Mouse (Mus musculus) right cerebral cortex, postnatal 4 days (tissue): ENCODE data around the gene Pacsin2.
A peak's percentile ranks its signal among the peaks of the same experiment; 100 is the strongest.
"Not testable (repeated sequence)": the region's sequence is repeated elsewhere in the genome, so short reads cannot be mapped to it uniquely, and the experiment has no call there.

ENCODE experiments used
- DNase-seq: peaks from one replicate; pipeline ENCODE4 v3.0.0-alpha.2; 2022

Gene Pacsin2

GRCm38 (mm10) chr15:83464083-83464904 is at the start of gene Pacsin2:
TSS of gene Pacsin2 (minus strand) at chr15:83464606.
- DNase-seq: peak; percentile 91

- no peak for DNase-seq
Measured at GRCm38 (mm10) chr15:83512489-83513281, 48.3 kb upstream of the Pacsin2 start.

- DNase-seq: peak; percentile 93
Measured at GRCm38 (mm10) chr15:83510805-83511405, 46.5 kb upstream of the Pacsin2 start, which contains the start of gene Ttll1. TSS of gene Ttll1 (minus strand) at chr15:83510893.

GRCm38 (mm10) chr15:83509950-83510804 is 45.8 kb upstream of the Pacsin2 start:
- no peak for DNase-seq

- DNase-seq: not testable (repeated sequence)
Measured at GRCm38 (mm10) chr15:83501483-83501882, 37.1 kb upstream of the Pacsin2 start.

- no peak for DNase-seq
Measured at GRCm38 (mm10) chr15:83500352-83500751, 35.9 kb upstream of the Pacsin2 start.

- no peak for DNase-seq
Measured at GRCm38 (mm10) chr15:83499211-83499755, 34.9 kb upstream of the Pacsin2 start.

GRCm38 (mm10) chr15:83497299-83497698 is 32.9 kb upstream of the Pacsin2 start:
- no peak for DNase-seq

GRCm38 (mm10) chr15:83495787-83496367 is 31.5 kb upstream of the Pacsin2 start:
- no peak for DNase-seq

GRCm38 (mm10) chr15:83495195-83495594 is 30.8 kb upstream of the Pacsin2 start:
- DNase-seq: no peak

GRCm38 (mm10) chr15:83494572-83494920 is 30.1 kb upstream of the Pacsin2 start:
- DNase-seq: no peak

- DNase-seq: no peak
Measured at GRCm38 (mm10) chr15:83493856-83494571, 29.6 kb upstream of the Pacsin2 start.

- DNase-seq: no peak
Measured at GRCm38 (mm10) chr15:83491891-83492290, 27.5 kb upstream of the Pacsin2 start.

- DNase-seq: no peak
Measured at GRCm38 (mm10) chr15:83489471-83489870, 25.1 kb upstream of the Pacsin2 start.

GRCm38 (mm10) chr15:83487477-83488115 is 23.2 kb upstream of the Pacsin2 start:
- DNase-seq: no peak

- no peak for DNase-seq
Measured at GRCm38 (mm10) chr15:83484311-83484710, 19.9 kb upstream of the Pacsin2 start.

GRCm38 (mm10) chr15:83483482-83483881 is 19.1 kb upstream of the Pacsin2 start:
- DNase-seq: no peak

GRCm38 (mm10) chr15:83482645-83483224 is 18.3 kb upstream of the Pacsin2 start:
- no peak for DNase-seq

- DNase-seq: no peak
Measured at GRCm38 (mm10) chr15:83481236-83481780, 16.9 kb upstream of the Pacsin2 start.

- no peak for DNase-seq
Measured at GRCm38 (mm10) chr15:83479818-83480217, 15.4 kb upstream of the Pacsin2 start.
